Mouse (Mus musculus) heart, embryonic 16.5 days (tissue): ENCODE results near the gene Sipa1l1. TPM values are rescaled to one million over a fixed set of nuclear protein-coding genes. Genes with fewer than 3 reads are reported as not detected.

Experiments
- ATAC-seq: fragments of 200-750 bp; cut with Nextera tagmentation; replicated peaks from 2 replicates; pipeline ENCODE4 v1.8.0; 2017; ENCODE audit warnings: moderate number of reproducible peaks; ENCODE audit not compliant: insufficient read depth, low FRiP score; ENCODE audit errors: extremely low read depth
- H3K27ac ChIP-seq: fragments of 300-500 bp; sonication (generic); 2 replicates; pipeline ENCODE4 v1.5.1; 2014; ENCODE audit warnings: mild to moderate bottlenecking, low read length, control low read depth, moderate library complexity
- H3K27me3 ChIP-seq: fragments of 300-500 bp; sonication (generic); 2 replicates; pipeline ENCODE4 v1.6.1; 2014; ENCODE audit warnings: low read length, mixed read lengths; ENCODE audit not compliant: control insufficient read depth, insufficient read depth
- H3K36me3 ChIP-seq: fragments of 300-500 bp; sonication (generic); 2 replicates; pipeline ENCODE4 v1.6.1; 2014; ENCODE audit not compliant: control insufficient read depth, insufficient read depth
- H3K4me1 ChIP-seq: fragments of 300-500 bp; sonication (generic); 2 replicates; pipeline ENCODE4 v1.6.1; 2014; ENCODE audit warnings: low read length, mixed read lengths; ENCODE audit not compliant: control insufficient read depth, insufficient read depth
- H3K4me2 ChIP-seq: fragments of 300-500 bp; sonication (generic); 2 replicates; pipeline ENCODE4 v1.6.1; 2014; ENCODE audit warnings: low read depth, mild to moderate bottlenecking, control low read depth, low read length
- H3K4me3 ChIP-seq: fragments of 300-500 bp; sonication (generic); 2 replicates; pipeline ENCODE4 v1.5.1; 2014; ENCODE audit warnings: mild to moderate bottlenecking, control low read depth, low read length
- H3K9ac ChIP-seq: fragments of 300-500 bp; sonication (generic); 2 replicates; pipeline ENCODE4 v1.6.1; 2014; ENCODE audit warnings: low read length, control low read depth
- H3K9me3 ChIP-seq: fragments of 300-500 bp; sonication (generic); replicated peaks from 2 replicates; pipeline ENCODE4 v1.6.1; 2016; ENCODE audit warnings: low read length; ENCODE audit not compliant: control insufficient read depth
- WGBS: fragments of 180-500 bp; shearing (Covaris S2); extraction: QIAGEN DNeasy Blood & Tissue Kit; methylation state at CpG from one replicate; pipeline ENCODE4 v1.1.7; 2014; 5-methylcytosine and 5-hydroxymethylcytosine counted together
- polyA plus RNA-seq: library from polyadenylated mRNA; unstranded; fragments of >200 nt; fragmentation: Nextera tagmentation; extraction: Ambion mirVana; gene quantifications from 2 replicates; pipeline ENCODE4 v1.2.1, GENCODE M21; 2015

The Sipa1l1 gene
- polyA plus RNA-seq, 1 experiment from 2014 or later = 19.8 TPM

GRCm38 (mm10) chr12:82355419-82356149 is 186.5 kb downstream of the Sipa1l1 start:
- Histone ChIP-seq H3K27ac (peak overlapping the region; percentile 50), H3K36me3 (peaks cover 4% of the 10 kb centered on the region; the same call in 1 of the 2 replicates), H3K4me3 (no peak overlapping the region), H3K9me3 (no peaks in the 10 kb centered on the region), H3K4me1 (peaks cover 38% of the 10 kb centered on the region), H3K9ac (peak overlapping the region; percentile 1), H3K4me2 (peak overlapping the region; percentile 40; the same call in 1 of the 2 replicates), H3K27me3 (no peaks in the 10 kb centered on the region)
- 40% methylated on average over 10 of the region's 10 CpGs for WGBS
- peak; percentile 56 for ATAC-seq

GRCm38 (mm10) chr12:82356476-82356875 is 187.4 kb downstream of the Sipa1l1 start:
- WGBS = 30% methylated on average over 2 of the region's 2 CpGs
- Histone ChIP-seq H3K27me3 (no peaks in the 10 kb centered on the region), H3K9me3 (no peaks in the 10 kb centered on the region), H3K27ac (peak overlapping the region; percentile 24; the same call in 1 of the 2 replicates), H3K4me1 (peaks cover 29% of the 10 kb centered on the region), H3K4me2 (no peak overlapping the region), H3K4me3 (no peak overlapping the region), H3K9ac (no peak overlapping the region), H3K36me3 (peaks cover 4% of the 10 kb centered on the region; the same call in 1 of the 2 replicates)
- no peak; the same call in 1 of the 2 replicates for ATAC-seq

- Histone ChIP-seq H3K27me3 (no peaks in the 10 kb centered on the region), H3K4me2 (no peak overlapping the region), H3K27ac (no peak overlapping the region), H3K9me3 (no peaks in the 10 kb centered on the region), H3K9ac (no peak overlapping the region), H3K4me3 (no peak overlapping the region), H3K36me3 (peaks cover 4% of the 10 kb centered on the region; the same call in 1 of the 2 replicates), H3K4me1 (peaks cover 26% of the 10 kb centered on the region)
- 80% methylated on average over 5 of the region's 5 CpGs for WGBS
- no peak for ATAC-seq
Observed at GRCm38 (mm10) chr12:82357431-82357830, 188.3 kb downstream of the Sipa1l1 start.

- Histone ChIP-seq H3K9ac (no peak overlapping the region), H3K27ac (no peak overlapping the region), H3K27me3 (no peaks in the 10 kb centered on the region), H3K9me3 (no peaks in the 10 kb centered on the region), H3K36me3 (peaks cover under 1% of the 10 kb centered on the region; the same call in 1 of the 2 replicates), H3K4me3 (no peak overlapping the region), H3K4me2 (no peak overlapping the region), H3K4me1 (peaks cover 7% of the 10 kb centered on the region)
- ATAC-seq = no peak
- WGBS = 79% methylated on average over 9 of the region's 9 CpGs
Observed at GRCm38 (mm10) chr12:82362796-82363195, 193.7 kb downstream of the Sipa1l1 start.

GRCm38 (mm10) chr12:82364186-82364585 is 195.1 kb downstream of the Sipa1l1 start:
- H3K9ac ChIP-seq = no peak overlapping the region

GRCm38 (mm10) chr12:82365276-82365875 is 196.3 kb downstream of the Sipa1l1 start:
- Histone ChIP-seq H3K36me3 (no peaks in the 10 kb centered on the region), H3K9ac (no peak overlapping the region), H3K27me3 (no peaks in the 10 kb centered on the region), H3K4me1 (peaks cover 7% of the 10 kb centered on the region), H3K4me3 (no peak overlapping the region), H3K27ac (peak overlapping the region; percentile 50), H3K4me2 (no peak overlapping the region), H3K9me3 (no peaks in the 10 kb centered on the region)
- ATAC-seq = no peak; the same call in 1 of the 2 replicates
- 34% methylated on average over 5 of the region's 5 CpGs for WGBS

More at GRCm38 (mm10) chr12:82364186-82364585, 195.1 kb downstream of the Sipa1l1 start:
- Histone ChIP-seq H3K36me3 (no peaks in the 10 kb centered on the region), H3K4me2 (no peak overlapping the region), H3K27me3 (no peaks in the 10 kb centered on the region), H3K9me3 (no peaks in the 10 kb centered on the region), H3K4me1 (peaks cover 7% of the 10 kb centered on the region), H3K4me3 (no peak overlapping the region), H3K27ac (no peak overlapping the region)
- 89% methylated on average over 7 of the region's 7 CpGs for WGBS
- ATAC-seq = no peak

- Histone ChIP-seq H3K27me3 (no peaks in the 10 kb centered on the region), H3K9me3 (no peaks in the 10 kb centered on the region), H3K4me1 (peaks cover 7% of the 10 kb centered on the region), H3K4me3 (no peak overlapping the region), H3K4me2 (no peak overlapping the region), H3K9ac (no peak overlapping the region), H3K27ac (no peak overlapping the region), H3K36me3 (no peaks in the 10 kb centered on the region)
- ATAC-seq = no peak
- 87% methylated on average over 6 of the region's 6 CpGs for WGBS
Observed at GRCm38 (mm10) chr12:82366754-82367153, 197.6 kb downstream of the Sipa1l1 start.

GRCm38 (mm10) chr12:82367345-82367744 is 198.2 kb downstream of the Sipa1l1 start:
- Histone ChIP-seq H3K4me3 (no peak overlapping the region), H3K4me2 (no peak overlapping the region), H3K9ac (no peak overlapping the region), H3K9me3 (no peaks in the 10 kb centered on the region), H3K4me1 (peaks cover 7% of the 10 kb centered on the region), H3K27me3 (no peaks in the 10 kb centered on the region), H3K36me3 (no peaks in the 10 kb centered on the region), H3K27ac (no peak overlapping the region)
- no peak for ATAC-seq
- 90% methylated on average over 2 of the region's 2 CpGs for WGBS

GRCm38 (mm10) chr12:82367986-82368385 is 198.9 kb downstream of the Sipa1l1 start:
- WGBS = 68% methylated on average over 3 of the region's 3 CpGs
- Histone ChIP-seq H3K27ac (no peak overlapping the region), H3K4me2 (no peak overlapping the region), H3K4me3 (no peak overlapping the region), H3K36me3 (no peaks in the 10 kb centered on the region), H3K4me1 (peaks cover 7% of the 10 kb centered on the region), H3K9me3 (no peaks in the 10 kb centered on the region), H3K9ac (no peak overlapping the region), H3K27me3 (no peaks in the 10 kb centered on the region)
- no peak for ATAC-seq
